ENCODE assay signal across 8 mouse cellular contexts in the genomic region with DNA sequence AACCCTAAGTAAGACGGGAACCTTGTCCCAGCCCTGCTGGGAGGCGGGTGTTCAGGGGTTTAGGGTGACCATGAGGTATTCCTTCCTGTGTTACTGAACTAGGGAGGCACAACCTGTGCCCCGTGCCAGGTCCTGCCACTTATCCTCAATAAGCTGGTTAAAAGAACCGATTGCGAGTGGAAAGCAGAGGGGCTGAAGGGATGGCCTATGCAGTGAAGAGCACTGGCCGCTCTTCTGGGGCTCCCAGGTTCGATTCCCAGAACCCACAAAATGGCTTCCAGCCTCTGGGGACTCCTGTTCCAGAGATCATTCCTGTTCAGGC. TPM values are rescaled to one million over a fixed set of nuclear protein-coding genes. Genes with fewer than 3 reads are reported as not detected.
DNase-seq lines count a peak whose midpoint lies in the region; ATAC-seq lines count a peak whose summit lies in the region.

No protein-coding gene starts in this region.

- H3K27ac ChIP-seq in kidney, embryonic 15.5 days: peak overlapping the region; percentile 81
- H3K27ac ChIP-seq in brown adipose tissue, adult 24 weeks (replicated peaks; ENCODE audit: low read depth, low read length): peak overlapping the region; percentile 76
- H3K27ac ChIP-seq in hindbrain, embryonic 12.5 days: no peak overlapping the region
- H3K27ac ChIP-seq in midbrain, embryonic 14.5 days (replicated peaks; ENCODE audit: low read depth, low read length): no peak overlapping the region

- no peak for DNase-seq in kidney, postnatal 14 days
- DNase-seq in midbrain, embryonic 14.5 days: no peak
- no peak for DNase-seq in thymus, postnatal 4 days
- DNase-seq in right cerebral cortex, postnatal 25 days: no peak

- 26% methylated on average over 7 of the region's 7 CpGs for WGBS in kidney, embryonic 15.5 days
- WGBS in hindbrain, embryonic 12.5 days: 17% methylated on average over 7 of the region's 7 CpGs
- 27% methylated on average over 7 of the region's 7 CpGs for WGBS in midbrain, embryonic 14.5 days

- ATAC-seq in kidney, embryonic 15.5 days (replicated peaks; ENCODE audit: low FRiP score): no peak
- ATAC-seq in hindbrain, embryonic 12.5 days (ENCODE audit: low FRiP score): no peak
- ATAC-seq in midbrain, embryonic 14.5 days (ENCODE audit: low FRiP score, low TSS enrichment): no peak
- ATAC-seq in inflammation-experienced regulatory T-cells, adult 6 months: no peak

- H3K36me3 ChIP-seq in kidney, embryonic 15.5 days: no peaks in the 10 kb centered on the region
- no peaks in the 10 kb centered on the region for H3K36me3 ChIP-seq in hindbrain, embryonic 12.5 days
- no peaks in the 10 kb centered on the region for H3K36me3 ChIP-seq in midbrain, embryonic 14.5 days (ENCODE audit: control insufficient read depth, insufficient read depth, low read length)

- H3K27me3 ChIP-seq in kidney, embryonic 15.5 days: peaks cover 37% of the 10 kb centered on the region
- peaks cover 84% of the 10 kb centered on the region for H3K27me3 ChIP-seq in hindbrain, embryonic 12.5 days
- peaks cover 74% of the 10 kb centered on the region for H3K27me3 ChIP-seq in midbrain, embryonic 14.5 days (ENCODE audit: control insufficient read depth, insufficient read depth, low read length)

- H3K4me3 ChIP-seq in kidney, embryonic 15.5 days (replicated peaks): peak overlapping the region; percentile 70
- peak overlapping the region; percentile 79 for H3K4me3 ChIP-seq in brown adipose tissue, adult 24 weeks (ENCODE audit: insufficient read depth, low read depth, low read length)
- H3K4me3 ChIP-seq in hindbrain, embryonic 12.5 days: peak overlapping the region; percentile 38
- peak overlapping the region; percentile 30; the same call in 1 of the 2 replicates for H3K4me3 ChIP-seq in midbrain, embryonic 14.5 days (replicated peaks; ENCODE audit: low read depth, low read length)

- H3K9me3 ChIP-seq in kidney, embryonic 15.5 days (replicated peaks): no peaks in the 10 kb centered on the region
- no peaks in the 10 kb centered on the region for H3K9me3 ChIP-seq in hindbrain, embryonic 12.5 days (replicated peaks)
- no peaks in the 10 kb centered on the region for H3K9me3 ChIP-seq in midbrain, embryonic 14.5 days (ENCODE audit: control insufficient read depth, low read length)

- peak overlapping the region; percentile 98 for H3K4me2 ChIP-seq in kidney, embryonic 15.5 days
- peak overlapping the region; percentile 64 for H3K4me2 ChIP-seq in hindbrain, embryonic 12.5 days (replicated peaks)
- peak overlapping the region; percentile 55 for H3K4me2 ChIP-seq in midbrain, embryonic 14.5 days (ENCODE audit: low read length)

- H3K4me1 ChIP-seq in kidney, embryonic 15.5 days: peaks cover 47% of the 10 kb centered on the region
- peaks cover 13% of the 10 kb centered on the region for H3K4me1 ChIP-seq in brown adipose tissue, adult 24 weeks (ENCODE audit: control insufficient read depth, insufficient read depth, insufficient read length, low read length)
- peaks cover 22% of the 10 kb centered on the region for H3K4me1 ChIP-seq in hindbrain, embryonic 12.5 days
- H3K4me1 ChIP-seq in midbrain, embryonic 14.5 days (ENCODE audit: control insufficient read depth, insufficient read depth, low read length): peaks cover 8% of the 10 kb centered on the region; the same call in 1 of the 2 replicates

- H3K9ac ChIP-seq in kidney, embryonic 15.5 days: peak overlapping the region; percentile 61
- H3K9ac ChIP-seq in hindbrain, embryonic 12.5 days: peak overlapping the region; percentile 41; the same call in 1 of the 2 replicates
- H3K9ac ChIP-seq in midbrain, embryonic 14.5 days (replicated peaks; ENCODE audit: low read length): no peak overlapping the region

RNA-seq across cellular contexts. Expression of a gene that starts 0.5 kb away (rescaled TPM):
- polyA plus RNA-seq in kidney, embryonic 15.5 days (2015; fragmentation: Nextera tagmentation; extraction: Ambion mirVana): 5.3 and 5.8 TPM in 2 replicates
- 8.6 and 11.1 TPM in 2 replicates for polyA plus RNA-seq in brown adipose tissue, adult 24 weeks (2012; ENCODE audit: insufficient read depth, insufficient read length, missing spikeins)
- 1.5 and 2.3 TPM in 2 replicates for polyA plus RNA-seq in hindbrain, embryonic 12.5 days (2016; fragmentation: Nextera tagmentation; extraction: Ambion mirVana)
- 0.72 and 3.2 TPM in 2 replicates for polyA plus RNA-seq in midbrain, embryonic 14.5 days (2014; fragmentation: Nextera tagmentation; extraction: Ambion mirVana)
- 10 to 100 TPM; 33.9 to 48.2 (median 43.3) TPM for polyA plus RNA-seq in inflammation-experienced regulatory T-cells, adult 6 months (2017; shearing (Covaris generic))

RNA-seq across cellular contexts. Expression of a gene that starts 38.1 kb away (rescaled TPM):
- 8.7 and 10.8 TPM in 2 replicates for polyA plus RNA-seq in kidney, embryonic 15.5 days (2015; fragmentation: Nextera tagmentation; extraction: Ambion mirVana)
- 2.1 and 3.1 TPM in 2 replicates for polyA plus RNA-seq in brown adipose tissue, adult 24 weeks (2012; ENCODE audit: insufficient read depth, insufficient read length, missing spikeins)
- polyA plus RNA-seq in hindbrain, embryonic 12.5 days (2016; fragmentation: Nextera tagmentation; extraction: Ambion mirVana): 5.3 and 6.0 TPM in 2 replicates
- 3.9 and 5.0 TPM in 2 replicates for polyA plus RNA-seq in midbrain, embryonic 14.5 days (2014; fragmentation: Nextera tagmentation; extraction: Ambion mirVana)
- 10 to 100 TPM; 13.3 to 31.3 (median 23.4) TPM for polyA plus RNA-seq in inflammation-experienced regulatory T-cells, adult 6 months (2017; shearing (Covaris generic))

RNA-seq across cellular contexts. Expression of a gene that starts 38.1 kb away (rescaled TPM):
- polyA plus RNA-seq in kidney, embryonic 15.5 days (2015; fragmentation: Nextera tagmentation; extraction: Ambion mirVana): 6.6 and 8.9 TPM in 2 replicates
- 3.8 and 7.7 TPM in 2 replicates for polyA plus RNA-seq in brown adipose tissue, adult 24 weeks (2012; ENCODE audit: insufficient read depth, insufficient read length, missing spikeins)
- 4.4 and 4.6 TPM in 2 replicates for polyA plus RNA-seq in hindbrain, embryonic 12.5 days (2016; fragmentation: Nextera tagmentation; extraction: Ambion mirVana)
- polyA plus RNA-seq in midbrain, embryonic 14.5 days (2014; fragmentation: Nextera tagmentation; extraction: Ambion mirVana): 5.3 and 6.1 TPM in 2 replicates
- polyA plus RNA-seq in inflammation-experienced regulatory T-cells, adult 6 months (2017; shearing (Covaris generic)): 10 to 100 TPM in 2 of 3 experiments, 1 to 10 TPM in 1; 7.9 to 16.6 (median 11.9) TPM

Comparison
In these comparisons a context has a peak if more than half of its experiments do, and no peak if none do; other contexts are left out.
1. H3K27ac ChIP-seq: peak in kidney, embryonic 15.5 days (single experiment) and brown adipose tissue, adult 24 weeks (single experiment); none in hindbrain, embryonic 12.5 days (single experiment) and midbrain, embryonic 14.5 days (single experiment).
2. Peak in every context shown above with its lines, with median percentiles within 50 percentile points of each other: H3K4me2 ChIP-seq and H3K4me3 ChIP-seq.